Mouse (Mus musculus) lung, embryonic 16.5 days (tissue): ENCODE data around the gene Fzd5. TPM values are rescaled to one million over a fixed set of nuclear protein-coding genes. Genes with fewer than 3 reads are reported as not detected.
A peak's percentile ranks its signal among the peaks of the same experiment; 100 is the strongest.

Experiments
- ATAC-seq: fragments of 200-750 bp; cut with Nextera tagmentation; 2 replicates; pipeline ENCODE4 v1.8.0; 2017; ENCODE audit warnings: low read depth, mild to moderate bottlenecking, moderate library complexity
- H3K27ac ChIP-seq: fragments of 300-500 bp; sonication (generic); 2 replicates; pipeline ENCODE4 v1.5.1; 2014; ENCODE audit warnings: mild to moderate bottlenecking, control low read depth, low read length
- H3K27me3 ChIP-seq: fragments of 300-500 bp; sonication (generic); 2 replicates; pipeline ENCODE4 v1.6.1; 2014; ENCODE audit warnings: low read depth, low read length, mixed read lengths; ENCODE audit not compliant: control insufficient read depth, insufficient read depth
- H3K36me3 ChIP-seq: fragments of 300-500 bp; sonication (generic); 2 replicates; pipeline ENCODE4 v1.6.1; 2014; ENCODE audit warnings: low read length; ENCODE audit not compliant: control insufficient read depth, insufficient read depth
- H3K4me1 ChIP-seq: fragments of 300-500 bp; sonication (generic); replicated peaks from 2 replicates; pipeline ENCODE4 v1.6.1; 2014; ENCODE audit warnings: low read length, mixed read lengths; ENCODE audit not compliant: control insufficient read depth, insufficient read depth
- H3K4me2 ChIP-seq: fragments of 300-500 bp; sonication (generic); 2 replicates; pipeline ENCODE4 v1.6.1; 2014; ENCODE audit warnings: low read depth, low read length, control low read depth
- H3K4me3 ChIP-seq: fragments of 300-500 bp; sonication (generic); 2 replicates; pipeline ENCODE4 v1.5.1; 2014; ENCODE audit warnings: mild to moderate bottlenecking, low read length, control low read depth
- H3K9ac ChIP-seq: fragments of 300-500 bp; sonication (generic); 2 replicates; pipeline ENCODE4 v1.6.1; 2014; ENCODE audit warnings: low read length, control low read depth
- H3K9me3 ChIP-seq: fragments of 300-500 bp; sonication (generic); 2 replicates; pipeline ENCODE4 v1.6.1; 2016; ENCODE audit warnings: low read length; ENCODE audit not compliant: control insufficient read depth
- WGBS: fragments of 180-500 bp; shearing (Covaris S2); extraction: QIAGEN DNeasy Blood & Tissue Kit; methylation state at CpG from one replicate; pipeline ENCODE4 v1.1.7; 2014; 5-methylcytosine and 5-hydroxymethylcytosine counted together
- polyA plus RNA-seq: library from polyadenylated mRNA; unstranded; fragments of >200 nt; fragmentation: Nextera tagmentation; extraction: Ambion mirVana; gene quantifications from 2 replicates; pipeline ENCODE4 v1.2.1, GENCODE M21; 2015

Fzd5 gene
- polyA plus RNA-seq, 1 experiment from 2014 or later = 2.3 TPM

GRCm38 (mm10) chr1:64735781-64736680, 1.5 kb downstream of the Fzd5 start:
- ATAC-seq = no peak
- H3K9me3 ChIP-seq = no peaks in the 10 kb centered on the region
- peaks cover 29% of the 10 kb centered on the region for H3K27me3 ChIP-seq
- WGBS = 7% methylated on average over 74 of the region's 75 CpGs
- H3K36me3 ChIP-seq = no peaks in the 10 kb centered on the region
- H3K4me1 ChIP-seq = peaks cover 34% of the 10 kb centered on the region
- peak overlapping the region; percentile 85 for H3K27ac ChIP-seq
- H3K4me2 ChIP-seq = peak overlapping the region; percentile 93
- peak overlapping the region; percentile 62 for H3K4me3 ChIP-seq
- peak overlapping the region; percentile 72 for H3K9ac ChIP-seq

- Histone ChIP-seq H3K36me3 (no peaks in the 10 kb centered on the region), H3K4me2 (peak overlapping the region; percentile 93), H3K4me3 (peak overlapping the region; percentile 62), H3K4me1 (peaks cover 34% of the 10 kb centered on the region), H3K9me3 (no peaks in the 10 kb centered on the region), H3K27ac (no peak overlapping the region), H3K27me3 (peaks cover 29% of the 10 kb centered on the region), H3K9ac (peak overlapping the region; percentile 62)
- WGBS = 34% methylated on average over 58 of the region's 58 CpGs
- no peak for ATAC-seq
These were observed 2.5 kb downstream of the Fzd5 start for GRCm38 (mm10) chr1:64734771-64735750.

- Histone ChIP-seq H3K27ac (no peak overlapping the region), H3K9ac (no peak overlapping the region), H3K36me3 (no peaks in the 10 kb centered on the region), H3K4me2 (peak overlapping the region; percentile 34; the same call in 1 of the 2 replicates), H3K9me3 (no peaks in the 10 kb centered on the region), H3K27me3 (peaks cover 26% of the 10 kb centered on the region), H3K4me3 (peak overlapping the region; percentile 9; the same call in 1 of the 2 replicates), H3K4me1 (peaks cover 29% of the 10 kb centered on the region)
- WGBS = 34% methylated on average over 11 of the region's 11 CpGs
- ATAC-seq = no peak
These were observed 3.9 kb downstream of the Fzd5 start for GRCm38 (mm10) chr1:64733453-64734245.

- Histone ChIP-seq H3K4me3 (no peak overlapping the region), H3K4me2 (no peak overlapping the region)
- no peak for ATAC-seq
These were observed 4.8 kb downstream of the Fzd5 start for GRCm38 (mm10) chr1:64732637-64733200.

GRCm38 (mm10) chr1:64732161-64732560, 5.4 kb downstream of the Fzd5 start:
- Histone ChIP-seq H3K9ac (no peak overlapping the region), H3K4me2 (no peak overlapping the region), H3K4me1 (peaks cover 27% of the 10 kb centered on the region), H3K4me3 (no peak overlapping the region), H3K36me3 (no peaks in the 10 kb centered on the region), H3K27me3 (peaks cover 26% of the 10 kb centered on the region), H3K27ac (no peak overlapping the region), H3K9me3 (no peaks in the 10 kb centered on the region)
- no peak for ATAC-seq
- WGBS = 34% methylated on average over 10 of the region's 10 CpGs

More at GRCm38 (mm10) chr1:64732637-64733200, 4.8 kb downstream of the Fzd5 start:
- Histone ChIP-seq H3K27me3 (peaks cover 26% of the 10 kb centered on the region), H3K9me3 (no peaks in the 10 kb centered on the region), H3K27ac (no peak overlapping the region), H3K36me3 (no peaks in the 10 kb centered on the region), H3K4me1 (peaks cover 27% of the 10 kb centered on the region), H3K9ac (no peak overlapping the region)
- WGBS = 61% methylated on average over 7 of the region's 7 CpGs

GRCm38 (mm10) chr1:64731341-64732020, 6.1 kb downstream of the Fzd5 start:
- no peak overlapping the region for H3K27ac ChIP-seq
- no peaks in the 10 kb centered on the region for H3K36me3 ChIP-seq
- no peak overlapping the region for H3K9ac ChIP-seq
- no peak overlapping the region for H3K4me2 ChIP-seq
- ATAC-seq = no peak
- H3K27me3 ChIP-seq = peaks cover 26% of the 10 kb centered on the region
- H3K4me1 ChIP-seq = peaks cover 26% of the 10 kb centered on the region
- WGBS = 76% methylated on average over 16 of the region's 16 CpGs
- H3K4me3 ChIP-seq = no peak overlapping the region
- H3K9me3 ChIP-seq = no peaks in the 10 kb centered on the region

- no peak for ATAC-seq
- peaks cover 15% of the 10 kb centered on the region for H3K27me3 ChIP-seq
- H3K4me1 ChIP-seq = peaks cover 12% of the 10 kb centered on the region
- H3K9ac ChIP-seq = no peak overlapping the region
- H3K27ac ChIP-seq = no peak overlapping the region
- H3K4me2 ChIP-seq = no peak overlapping the region
- no peaks in the 10 kb centered on the region for H3K9me3 ChIP-seq
- H3K4me3 ChIP-seq = no peak overlapping the region
- 65% methylated on average over 4 of the region's 4 CpGs for WGBS
- H3K36me3 ChIP-seq = no peaks in the 10 kb centered on the region
These were observed 7.5 kb downstream of the Fzd5 start for GRCm38 (mm10) chr1:64730046-64730445.

GRCm38 (mm10) chr1:64721034-64721587, 16.4 kb downstream of the Fzd5 start:
- Histone ChIP-seq H3K27ac (no peak overlapping the region), H3K9ac (no peak overlapping the region), H3K36me3 (peaks cover 4% of the 10 kb centered on the region; the same call in 1 of the 2 replicates), H3K27me3 (no peaks in the 10 kb centered on the region), H3K9me3 (no peaks in the 10 kb centered on the region), H3K4me3 (no peak overlapping the region), H3K4me2 (no peak overlapping the region), H3K4me1 (0 out of 2 replicates have a peak, but pooled peaks cover 3% of the 10 kb centered on the region)
- 66% methylated on average over 10 of the region's 10 CpGs for WGBS
- no peak for ATAC-seq
